In genomic region chr4:138576661-138577060, GRCm38 (mm10) we compare ENCODE assay signal across 24 mouse cellular contexts. TPM values are rescaled to one million over a fixed set of nuclear protein-coding genes. Genes with fewer than 3 reads are reported as not detected.
"Had no signal": no experiment of that assay in that cellular context is flagged by ENCODE, and none has a peak within 500 bp of the region (broad histone marks: within the 10 kb centered on the region; RNA-seq: fewer than 3 reads in every experiment).

No protein-coding gene starts in this region.

- H3K27ac ChIP-seq: intestine, embryonic 15.5 days; kidney, postnatal 0 days; left cerebral cortex, adult 2 months; limb, embryonic 12.5 days; limb, embryonic 15.5 days; liver, embryonic 14.5 days; lung, embryonic 15.5 days; macrophage; midbrain, embryonic 12.5 days; midbrain, embryonic 15.5 days; neural tube, embryonic 12.5 days; neural tube, embryonic 15.5 days; stomach, postnatal 0 days had no signal

- H3K9me3 ChIP-seq: intestine, embryonic 15.5 days; limb, embryonic 12.5 days; limb, embryonic 15.5 days; lung, embryonic 15.5 days; midbrain, embryonic 12.5 days; midbrain, embryonic 15.5 days; neural tube, embryonic 12.5 days; neural tube, embryonic 15.5 days had no signal

- H3K36me3 ChIP-seq: intestine, embryonic 15.5 days; limb, embryonic 12.5 days; limb, embryonic 15.5 days; lung, embryonic 15.5 days; midbrain, embryonic 12.5 days; midbrain, embryonic 15.5 days; neural tube, embryonic 12.5 days; neural tube, embryonic 15.5 days had no signal

- H3K4me1 ChIP-seq: intestine, embryonic 15.5 days; limb, embryonic 15.5 days; lung, embryonic 15.5 days had no signal

- ATAC-seq: hindbrain, embryonic 16.5 days; intestine, embryonic 15.5 days; liver, postnatal 0 days; midbrain, embryonic 15.5 days had no signal

- H3K27me3 ChIP-seq: intestine, embryonic 15.5 days; limb, embryonic 15.5 days; lung, embryonic 15.5 days; midbrain, embryonic 12.5 days; midbrain, embryonic 15.5 days; neural tube, embryonic 12.5 days; neural tube, embryonic 15.5 days had no signal

- H3K4me3 ChIP-seq: intestine, embryonic 15.5 days; left cerebral cortex, adult 2 months; limb, embryonic 12.5 days; limb, embryonic 15.5 days; lung, embryonic 15.5 days; midbrain, embryonic 12.5 days; midbrain, embryonic 15.5 days; neural tube, embryonic 12.5 days; neural tube, embryonic 15.5 days had no signal

- H3K4me2 ChIP-seq: intestine, embryonic 15.5 days; limb, embryonic 12.5 days; limb, embryonic 15.5 days; liver, embryonic 11.5 days; lung, embryonic 15.5 days; midbrain, embryonic 12.5 days; midbrain, embryonic 15.5 days; neural tube, embryonic 12.5 days; neural tube, embryonic 15.5 days had no signal

- DNase-seq: layer of hippocampus, postnatal 36 days; left cerebral cortex, postnatal 4 days; liver, postnatal 0 days; right cerebral cortex, adult 18-20 months; right cerebral cortex, postnatal 14 days; right cerebral cortex, postnatal 4 days; thymus, adult 2 months; thymus, postnatal 14 days; thymus, postnatal 4 days had no signal

- H3K9ac ChIP-seq: intestine, embryonic 15.5 days; limb, embryonic 12.5 days; limb, embryonic 15.5 days; liver, embryonic 14.5 days; liver, postnatal 0 days; lung, embryonic 15.5 days; midbrain, embryonic 12.5 days; midbrain, embryonic 15.5 days; neural tube, embryonic 12.5 days; neural tube, embryonic 15.5 days had no signal

RNA-seq across cellular contexts. Expression of gene Vwa5b1, which starts 59.0 kb away (rescaled TPM):
- polyA plus RNA-seq: liver, embryonic 11.5 days; liver, embryonic 14.5 days; liver, postnatal 0 days; macrophage had no signal
